Mouse (Mus musculus): ENCODE data around the gene Mink1. TPM values are rescaled to one million over a fixed set of nuclear protein-coding genes. Genes with fewer than 3 reads are reported as not detected.
A peak's percentile ranks its signal among the peaks of the same experiment; 100 is the strongest.
"Not testable (repeated sequence)": the region's sequence is repeated elsewhere in the genome, so short reads cannot be mapped to it uniquely, and the experiment has no call there.

Mink1 gene
- 10.4 and 13.6 TPM in 2 replicates for polyA plus RNA-seq (2014; fragmentation: Nextera tagmentation; extraction: Ambion mirVana)

- ATAC-seq, result peak; percentile 94
- Histone ChIP-seq H3K27me3 (replicated peaks; ENCODE audit: control insufficient read depth, insufficient read depth, low read length) (no peaks in the 10 kb centered on the region), H3K9ac (ENCODE audit: low read length) (peak within 1 kb of the TSS; percentile 92), H3K27ac (ENCODE audit: low read depth, low read length) (peak within 1 kb of the TSS; percentile 68), H3K4me3 (ENCODE audit: low read depth, low read length) (peak within 1 kb of the TSS; percentile 91), H3K4me1 (ENCODE audit: control insufficient read depth, insufficient read depth, low read length) (peaks cover 9% of the 10 kb centered on the region; the same call in 1 of the 2 replicates), H3K36me3 (ENCODE audit: control insufficient read depth, insufficient read depth, low read length) (no peaks in the 10 kb centered on the region), H3K9me3 (replicated peaks; ENCODE audit: control insufficient read depth, low read length) (no peaks in the 10 kb centered on the region), H3K4me2 (ENCODE audit: low read length) (peak within 1 kb of the TSS; percentile 86)
- under 1% methylated on average over 38 of the region's 57 CpGs for WGBS
- DNase-seq (ENCODE audit: low spot score), result peak; percentile 95
These were observed at the start of gene Mink1 for GRCm38 (mm10) chr11:70562287-70562994. TSS of gene Mink1 (plus strand) at chr11:70562881.

GRCm38 (mm10) chr11:70513520-70513919 is 49.2 kb upstream of the Mink1 start:
- H3K27me3 ChIP-seq (replicated peaks; ENCODE audit: control insufficient read depth, insufficient read depth, low read length), result no peaks in the 10 kb centered on the region
- no peaks in the 10 kb centered on the region for H3K36me3 ChIP-seq (ENCODE audit: control insufficient read depth, insufficient read depth, low read length)
- ATAC-seq (no peak), DNase-seq (ENCODE audit: low spot score) (no peak)
- no peak overlapping the region for H3K4me3 ChIP-seq (ENCODE audit: low read depth, low read length)
- H3K9ac ChIP-seq (ENCODE audit: low read length), result no peak overlapping the region
- H3K4me1 ChIP-seq (ENCODE audit: control insufficient read depth, insufficient read depth, low read length), result peaks cover 2% of the 10 kb centered on the region; the same call in 1 of the 2 replicates
- no peak overlapping the region for H3K4me2 ChIP-seq (ENCODE audit: low read length)
- H3K9me3 ChIP-seq (replicated peaks; ENCODE audit: control insufficient read depth, low read length), result no peaks in the 10 kb centered on the region
- no peak overlapping the region for H3K27ac ChIP-seq (ENCODE audit: low read depth, low read length)
- 61% methylated on average over 11 of the region's 11 CpGs for WGBS

- Histone ChIP-seq H3K36me3 (ENCODE audit: control insufficient read depth, insufficient read depth, low read length) (no peaks in the 10 kb centered on the region), H3K4me1 (ENCODE audit: control insufficient read depth, insufficient read depth, low read length) (peaks cover 2% of the 10 kb centered on the region; the same call in 1 of the 2 replicates), H3K27me3 (replicated peaks; ENCODE audit: control insufficient read depth, insufficient read depth, low read length) (no peaks in the 10 kb centered on the region), H3K9ac (ENCODE audit: low read length) (no peak within 1 kb of the TSS), H3K4me3 (ENCODE audit: low read depth, low read length) (no peak within 1 kb of the TSS), H3K4me2 (ENCODE audit: low read length) (no peak within 1 kb of the TSS), H3K27ac (ENCODE audit: low read depth, low read length) (no peak within 1 kb of the TSS), H3K9me3 (replicated peaks; ENCODE audit: control insufficient read depth, low read length) (no peaks in the 10 kb centered on the region)
- 89% methylated on average over 7 of the region's 7 CpGs for WGBS
- ATAC-seq, result no peak
- DNase-seq (ENCODE audit: low spot score), result no peak
These were observed 48.4 kb upstream of the Mink1 start, which contains the start of gene Vmo1 for GRCm38 (mm10) chr11:70514288-70514687. TSS of gene Vmo1 (minus strand) at chr11:70514616.

- Histone ChIP-seq H3K4me1 (ENCODE audit: control insufficient read depth, insufficient read depth, low read length) (no peaks in the 10 kb centered on the region), H3K4me2 (ENCODE audit: low read length) (no peak overlapping the region), H3K36me3 (ENCODE audit: control insufficient read depth, insufficient read depth, low read length) (no peaks in the 10 kb centered on the region), H3K9me3 (replicated peaks; ENCODE audit: control insufficient read depth, low read length) (no peaks in the 10 kb centered on the region), H3K27ac (ENCODE audit: low read depth, low read length) (no peak overlapping the region), H3K9ac (ENCODE audit: low read length) (no peak overlapping the region), H3K4me3 (ENCODE audit: low read depth, low read length) (no peak overlapping the region), H3K27me3 (replicated peaks; ENCODE audit: control insufficient read depth, insufficient read depth, low read length) (no peaks in the 10 kb centered on the region)
- 27% methylated on average over 2 of the region's 2 CpGs for WGBS
- 0 out of 2 replicates have a peak, but pooled peaks have one; percentile 29 for ATAC-seq
- peak; percentile 70 for DNase-seq (ENCODE audit: low spot score)
These were observed 46.3 kb upstream of the Mink1 start for GRCm38 (mm10) chr11:70516352-70516751.

GRCm38 (mm10) chr11:70518436-70518835 is 44.2 kb upstream of the Mink1 start:
- H3K27me3 ChIP-seq (replicated peaks; ENCODE audit: control insufficient read depth, insufficient read depth, low read length), result no peaks in the 10 kb centered on the region
- no peaks in the 10 kb centered on the region for H3K9me3 ChIP-seq (replicated peaks; ENCODE audit: control insufficient read depth, low read length)
- DNase-seq (ENCODE audit: low spot score), result no peak
- H3K4me1 ChIP-seq (ENCODE audit: control insufficient read depth, insufficient read depth, low read length), result no peaks in the 10 kb centered on the region
- H3K9ac ChIP-seq (ENCODE audit: low read length), result no peak overlapping the region
- no peak overlapping the region for H3K4me3 ChIP-seq (ENCODE audit: low read depth, low read length)
- H3K36me3 ChIP-seq (ENCODE audit: control insufficient read depth, insufficient read depth, low read length), result no peaks in the 10 kb centered on the region
- 61% methylated on average over 1 of the region's 1 CpGs for WGBS
- no peak for ATAC-seq
- H3K4me2 ChIP-seq (ENCODE audit: low read length), result no peak overlapping the region
- H3K27ac ChIP-seq (ENCODE audit: low read depth, low read length), result no peak overlapping the region

GRCm38 (mm10) chr11:70518923-70519322 is 43.8 kb upstream of the Mink1 start, which contains the start of gene Gltpd2:
TSS of gene Gltpd2 (plus strand) at chr11:70519196.
- DNase-seq (ENCODE audit: low spot score), result no peak
- Histone ChIP-seq H3K27ac (ENCODE audit: low read depth, low read length) (no peak within 1 kb of the TSS), H3K4me3 (ENCODE audit: low read depth, low read length) (no peak within 1 kb of the TSS; the same call in 1 of the 2 replicates)

GRCm38 (mm10) chr11:70520178-70520769 is 42.4 kb upstream of the Mink1 start:
- Histone ChIP-seq H3K4me2 (ENCODE audit: low read length) (peak overlapping the region; percentile 38), H3K27ac (ENCODE audit: low read depth, low read length) (no peak overlapping the region; the same call in 1 of the 2 replicates), H3K4me3 (ENCODE audit: low read depth, low read length) (peak overlapping the region; percentile 14; the same call in 1 of the 2 replicates), H3K4me1 (ENCODE audit: control insufficient read depth, insufficient read depth, low read length) (no peaks in the 10 kb centered on the region), H3K36me3 (ENCODE audit: control insufficient read depth, insufficient read depth, low read length) (no peaks in the 10 kb centered on the region), H3K27me3 (replicated peaks; ENCODE audit: control insufficient read depth, insufficient read depth, low read length) (no peaks in the 10 kb centered on the region), H3K9me3 (replicated peaks; ENCODE audit: control insufficient read depth, low read length) (no peaks in the 10 kb centered on the region), H3K9ac (ENCODE audit: low read length) (peak overlapping the region; percentile 54)
- 20% methylated on average over 41 of the region's 41 CpGs for WGBS
- DNase-seq (ENCODE audit: low spot score), result peak; percentile 33
- ATAC-seq, result no peak

More at GRCm38 (mm10) chr11:70518923-70519322, 43.8 kb upstream of the Mink1 start, which contains the start of gene Gltpd2:
- WGBS, result 79% methylated on average over 10 of the region's 10 CpGs
- Histone ChIP-seq H3K9me3 (replicated peaks; ENCODE audit: control insufficient read depth, low read length) (no peaks in the 10 kb centered on the region), H3K4me1 (ENCODE audit: control insufficient read depth, insufficient read depth, low read length) (no peaks in the 10 kb centered on the region), H3K27me3 (replicated peaks; ENCODE audit: control insufficient read depth, insufficient read depth, low read length) (no peaks in the 10 kb centered on the region), H3K4me2 (ENCODE audit: low read length) (peak within 1 kb of the TSS; percentile 38), H3K9ac (ENCODE audit: low read length) (peak within 1 kb of the TSS; percentile 54), H3K36me3 (ENCODE audit: control insufficient read depth, insufficient read depth, low read length) (no peaks in the 10 kb centered on the region)
- no peak for ATAC-seq

- H3K27me3 ChIP-seq (replicated peaks; ENCODE audit: control insufficient read depth, insufficient read depth, low read length); H3K27ac ChIP-seq (ENCODE audit: low read depth, low read length); H3K4me3 ChIP-seq (ENCODE audit: low read depth, low read length); H3K4me1 ChIP-seq (ENCODE audit: control insufficient read depth, insufficient read depth, low read length); H3K9me3 ChIP-seq (replicated peaks; ENCODE audit: control insufficient read depth, low read length); H3K9ac ChIP-seq (ENCODE audit: low read length); H3K4me2 ChIP-seq (ENCODE audit: low read length); ATAC-seq: not testable (repeated sequence)
- DNase-seq (ENCODE audit: low spot score), result peak; percentile 2
- WGBS, result 89% methylated on average over 8 of the region's 8 CpGs
- H3K36me3 ChIP-seq (ENCODE audit: control insufficient read depth, insufficient read depth, low read length), result peaks cover 24% of the 10 kb centered on the region
These were observed 39.2 kb upstream of the Mink1 start for GRCm38 (mm10) chr11:70523306-70523989.

Data from forebrain, embryonic 14.5 days (tissue).